12 mouse cellular contexts compared by ENCODE assay signal in genomic region chr11:94773851-94774250, GRCm38 (mm10). TPM values are rescaled to one million over a fixed set of nuclear protein-coding genes. Genes with fewer than 3 reads are reported as not detected.
A peak's percentile ranks its signal among the peaks of the same experiment; 100 is the strongest.
DNase-seq lines count a peak whose midpoint lies in the region; ATAC-seq and TF ChIP-seq lines count a peak whose summit lies in the region.
"Had no signal": no experiment of that assay in that cellular context is flagged by ENCODE, and none has a peak within 500 bp of the region (broad histone marks: within the 10 kb centered on the region; RNA-seq: fewer than 3 reads in every experiment).

No protein-coding gene starts in this region.

- H3K27ac ChIP-seq in hindbrain, postnatal 0 days = no peak overlapping the region
- no peak overlapping the region for H3K27ac ChIP-seq in hindbrain, embryonic 13.5 days
- H3K27ac ChIP-seq in intestine, postnatal 0 days (ENCODE audit: low read depth, low read length) = no peak overlapping the region; the same call in 1 of the 2 replicates
- no peak overlapping the region for H3K27ac ChIP-seq in kidney, embryonic 16.5 days (ENCODE audit: low read length)
- H3K27ac ChIP-seq: hindbrain, embryonic 14.5 days had no signal

- no peak overlapping the region for H3K4me3 ChIP-seq in hindbrain, postnatal 0 days (ENCODE audit: low read length)
- no peak overlapping the region for H3K4me3 ChIP-seq in hindbrain, embryonic 13.5 days
- H3K4me3 ChIP-seq in intestine, postnatal 0 days (ENCODE audit: low read depth, low read length) = no peak overlapping the region
- H3K4me3 ChIP-seq in kidney, embryonic 16.5 days (ENCODE audit: low read length) = no peak overlapping the region

- no peak overlapping the region for H3K4me2 ChIP-seq in hindbrain, postnatal 0 days (ENCODE audit: low read depth, low read length)
- H3K4me2 ChIP-seq in hindbrain, embryonic 13.5 days = no peak overlapping the region
- no peak overlapping the region for H3K4me2 ChIP-seq in intestine, postnatal 0 days (replicated peaks; ENCODE audit: low read depth)
- H3K4me2 ChIP-seq in kidney, embryonic 16.5 days (replicated peaks; ENCODE audit: low read depth, low read length) = no peak overlapping the region
- H3K4me2 ChIP-seq: hindbrain, embryonic 14.5 days had no signal

- TF ChIP-seq CTCF in hindbrain, postnatal 0 days (IDR thresholded peaks at IDR 0.05; ENCODE audit: low read depth) = peak; percentile 27; the same call in 1 of the 2 replicates
- TF ChIP-seq CTCF in intestine, postnatal 0 days (IDR thresholded peaks at IDR 0.05; ENCODE audit: low read depth) = peak; percentile 69

- H3K36me3 ChIP-seq in hindbrain, postnatal 0 days (ENCODE audit: insufficient read depth, low read length) = no peaks in the 10 kb centered on the region
- H3K36me3 ChIP-seq in hindbrain, embryonic 13.5 days = no peaks in the 10 kb centered on the region
- H3K36me3 ChIP-seq in intestine, postnatal 0 days (ENCODE audit: control insufficient read depth, insufficient read depth) = no peaks in the 10 kb centered on the region
- H3K36me3 ChIP-seq in kidney, embryonic 16.5 days (ENCODE audit: insufficient read depth, low read length) = no peaks in the 10 kb centered on the region

- no peaks in the 10 kb centered on the region for H3K4me1 ChIP-seq in hindbrain, postnatal 0 days (ENCODE audit: insufficient read depth, low read length)
- H3K4me1 ChIP-seq in hindbrain, embryonic 13.5 days (replicated peaks) = no peaks in the 10 kb centered on the region
- H3K4me1 ChIP-seq in intestine, postnatal 0 days (replicated peaks; ENCODE audit: control insufficient read depth, insufficient read depth, low read length) = no peaks in the 10 kb centered on the region
- no peaks in the 10 kb centered on the region for H3K4me1 ChIP-seq in kidney, embryonic 16.5 days (ENCODE audit: insufficient read depth, low read length)

- WGBS in hindbrain, postnatal 0 days = 96% methylated on average over 1 of the region's 1 CpGs
- 83% methylated on average over 1 of the region's 1 CpGs for WGBS in hindbrain, embryonic 13.5 days
- 48% methylated on average over 1 of the region's 1 CpGs for WGBS in intestine, postnatal 0 days
- 84% methylated on average over 1 of the region's 1 CpGs for WGBS in kidney, embryonic 16.5 days

- no peak for ATAC-seq in hindbrain, postnatal 0 days
- no peak for ATAC-seq in hindbrain, embryonic 13.5 days (ENCODE audit: low FRiP score)
- ATAC-seq in intestine, postnatal 0 days = peak; percentile 17; the same call in 1 of the 2 replicates
- ATAC-seq in activated CD4-positive, CD25-positive, alpha-beta regulatory T cell, adult 4 months = no peak
- ATAC-seq in kidney, embryonic 16.5 days (ENCODE audit: low FRiP score, low TSS enrichment) = no peak

- DNase-seq in hindbrain, postnatal 0 days (ENCODE audit: low spot score) = no peak
- DNase-seq in 3T3-L1 (ENCODE audit: low read depth, low spot score) (peak; percentile 39), ES-CJ7 (ENCODE audit: low read depth, low spot score) (peak; percentile 65)
- DNase-seq in kidney, postnatal 4 days = no peak
- DNase-seq: gastrocnemius, postnatal 14 days had no signal

- no peak overlapping the region for H3K9ac ChIP-seq in hindbrain, postnatal 0 days (replicated peaks; ENCODE audit: low read length)
- no peak overlapping the region for H3K9ac ChIP-seq in hindbrain, embryonic 13.5 days
- H3K9ac ChIP-seq in intestine, postnatal 0 days (ENCODE audit: low read depth, low read length) = no peak overlapping the region
- no peak overlapping the region for H3K9ac ChIP-seq in kidney, embryonic 16.5 days (replicated peaks; ENCODE audit: low read length)
- H3K9ac ChIP-seq: hindbrain, embryonic 14.5 days had no signal

- no peaks in the 10 kb centered on the region for H3K9me3 ChIP-seq in hindbrain, postnatal 0 days (ENCODE audit: low read length)
- no peaks in the 10 kb centered on the region for H3K9me3 ChIP-seq in hindbrain, embryonic 13.5 days
- no peaks in the 10 kb centered on the region for H3K9me3 ChIP-seq in intestine, postnatal 0 days (ENCODE audit: control insufficient read depth)
- H3K9me3 ChIP-seq in kidney, embryonic 16.5 days (ENCODE audit: low read length) = no peaks in the 10 kb centered on the region

- H3K27me3 ChIP-seq in hindbrain, postnatal 0 days (ENCODE audit: insufficient read depth, low read length) = no peaks in the 10 kb centered on the region
- 0 out of 2 replicates have a peak, but pooled peaks cover 8% of the 10 kb centered on the region for H3K27me3 ChIP-seq in hindbrain, embryonic 13.5 days
- H3K27me3 ChIP-seq in intestine, postnatal 0 days (replicated peaks; ENCODE audit: control insufficient read depth, insufficient read depth, low read length) = no peaks in the 10 kb centered on the region
- no peaks in the 10 kb centered on the region for H3K27me3 ChIP-seq in kidney, embryonic 16.5 days (ENCODE audit: insufficient read depth, low read length)

RNA-seq across cellular contexts. Expression of gene Tmem92, which starts 8.7 kb away (rescaled TPM):
- total RNA-seq in hindbrain, postnatal 0 days (2014; rRNA removed) = not detected in 2 replicates
- polyA plus RNA-seq in hindbrain, postnatal 0 days (2015; fragmentation: Nextera tagmentation; extraction: Ambion mirVana) = not detected in 2 replicates
- not detected in 2 replicates for polyA plus RNA-seq in hindbrain, embryonic 13.5 days (2015; fragmentation: Nextera tagmentation; extraction: Ambion mirVana)
- polyA plus RNA-seq in intestine, postnatal 0 days (2015; fragmentation: Nextera tagmentation; extraction: Ambion mirVana) = not detected in 2 replicates
- not detected for polyA plus RNA-seq in activated CD4-positive, CD25-positive, alpha-beta regulatory T cell, adult 4 months (2017; shearing (Covaris generic))
- polyA plus RNA-seq in kidney, embryonic 16.5 days (2015; fragmentation: Nextera tagmentation; extraction: Ambion mirVana) = not detected in 2 replicates
- total RNA-seq: gastrocnemius, postnatal 14 days; left cerebral cortex, adult 8-10 months had no signal
- polyA plus RNA-seq: hindbrain, embryonic 14.5 days; lung, embryonic 16.5 days had no signal

RNA-seq across cellular contexts. Expression of gene Cdc34b, which starts 32.3 kb away (rescaled TPM):
- 0.18 and 1.2 TPM in 2 replicates for total RNA-seq in hindbrain, postnatal 0 days (2014; rRNA removed)
- 0.30 TPM in 1 of 2 replicates, not detected in the other for polyA plus RNA-seq in hindbrain, postnatal 0 days (2015; fragmentation: Nextera tagmentation; extraction: Ambion mirVana)
- 0.14 TPM in 1 of 2 replicates, not detected in the other for polyA plus RNA-seq in hindbrain, embryonic 13.5 days (2015; fragmentation: Nextera tagmentation; extraction: Ambion mirVana)
- 0.13 TPM in 1 of 2 replicates, not detected in the other for polyA plus RNA-seq in intestine, postnatal 0 days (2015; fragmentation: Nextera tagmentation; extraction: Ambion mirVana)
- not detected for polyA plus RNA-seq in activated CD4-positive, CD25-positive, alpha-beta regulatory T cell, adult 4 months (2017; shearing (Covaris generic))
- polyA plus RNA-seq in kidney, embryonic 16.5 days (2015; fragmentation: Nextera tagmentation; extraction: Ambion mirVana) = 0.39 and 0.40 TPM in 2 replicates
- polyA plus RNA-seq: hindbrain, embryonic 14.5 days had no signal

Comparison
In these comparisons a context has a peak if more than half of its experiments do, and no peak if none do; other contexts are left out.
1. DNase-seq: peak in 3T3-L1 (single experiment) and ES-CJ7 (single experiment); none in hindbrain, postnatal 0 days (single experiment) and kidney, postnatal 4 days (0 of 2).